In the genomic region with DNA sequence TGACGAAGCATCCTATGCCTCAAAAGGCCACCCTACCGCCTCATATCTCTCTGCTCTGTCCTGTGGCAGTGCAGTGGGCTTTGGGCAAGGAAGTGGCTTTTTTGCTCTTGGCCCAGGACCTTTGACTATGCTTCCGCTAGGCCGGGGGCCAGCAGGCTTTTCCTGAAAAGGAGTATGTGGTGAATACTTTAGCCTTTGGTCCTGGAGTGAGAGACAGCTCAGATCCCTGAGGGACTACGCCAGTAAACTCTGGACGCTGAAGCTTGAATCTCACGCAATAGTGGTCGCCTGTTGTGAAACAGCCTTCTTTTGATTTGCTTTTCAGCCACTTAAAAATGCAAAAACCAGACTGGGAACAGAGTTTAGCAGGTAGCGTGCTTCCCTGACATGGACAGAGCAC, we compare ENCODE assay signal across 8 mouse cellular contexts. TPM values are rescaled to one million over a fixed set of nuclear protein-coding genes. Genes with fewer than 3 reads are reported as not detected.
DNase-seq lines count a peak whose midpoint lies in the region; ATAC-seq and TF ChIP-seq lines count a peak whose summit lies in the region.

No protein-coding gene starts in this region.

- 61% methylated on average over 9 of the region's 9 CpGs for WGBS in embryonic facial prominence, embryonic 14.5 days
- WGBS in liver, postnatal 0 days (ENCODE audit: insufficient replicate concordance): 35% methylated on average over 9 of the region's 9 CpGs

- H3K4me3 ChIP-seq in ES-Bruce4 (ENCODE audit: low read depth, low read length): 0 out of 2 replicates have a peak overlapping the region, but pooled peaks have one; percentile 4
- H3K4me3 ChIP-seq in embryonic facial prominence, embryonic 14.5 days (ENCODE audit: low read depth, low read length): no peak overlapping the region
- H3K4me3 ChIP-seq in liver, postnatal 0 days (ENCODE audit: low read depth, low read length): no peak overlapping the region

- H3K9me3 ChIP-seq in ES-Bruce4 (replicated peaks; ENCODE audit: control insufficient read depth, insufficient read depth, low read length, poor library complexity, severe bottlenecking): no peaks in the 10 kb centered on the region
- H3K9me3 ChIP-seq in embryonic facial prominence, embryonic 14.5 days (ENCODE audit: control insufficient read depth, low read length): no peaks in the 10 kb centered on the region
- H3K9me3 ChIP-seq in liver, postnatal 0 days (ENCODE audit: low read length): no peaks in the 10 kb centered on the region

- peak overlapping the region; percentile 48 for H3K9ac ChIP-seq in ES-Bruce4 (ENCODE audit: low read depth, poor library complexity, severe bottlenecking)
- peak overlapping the region; percentile 27; the same call in 1 of the 2 replicates for H3K9ac ChIP-seq in embryonic facial prominence, embryonic 14.5 days (ENCODE audit: low read depth, low read length)
- no peak overlapping the region for H3K9ac ChIP-seq in liver, postnatal 0 days (replicated peaks)

- no peak for DNase-seq in embryonic facial prominence, embryonic 14.5 days (ENCODE audit: low spot score)
- peak; percentile 70 to 76 for DNase-seq in heart, postnatal 36 days
- DNase-seq in liver, postnatal 0 days: no peak
- DNase-seq in left cerebral cortex, adult 9 months (ENCODE audit: low spot score in 2 of 2): no peak
- DNase-seq in right cerebral cortex, postnatal 4 days: no peak
- DNase-seq in B cell, adult 2 months: no peak
- DNase-seq in spleen, postnatal 4 days (ENCODE audit: low spot score in 2 of 2): no peak

- TF ChIP-seq POLR2A in ES-Bruce4 (IDR thresholded peaks at IDR 0.05; ENCODE audit: insufficient read depth, low read length): no peak

- H3K4me1 ChIP-seq in ES-Bruce4 (ENCODE audit: control insufficient read depth, insufficient read depth, low read length): peaks cover 25% of the 10 kb centered on the region
- peaks cover 76% of the 10 kb centered on the region for H3K4me1 ChIP-seq in embryonic facial prominence, embryonic 14.5 days (ENCODE audit: control insufficient read depth, insufficient read depth, low read length)
- H3K4me1 ChIP-seq in liver, postnatal 0 days (ENCODE audit: insufficient read depth): peaks cover 20% of the 10 kb centered on the region

- peak overlapping the region; percentile 87 for H3K27ac ChIP-seq in ES-Bruce4 (ENCODE audit: insufficient read depth, low read length)
- peak overlapping the region; percentile 72 for H3K27ac ChIP-seq in embryonic facial prominence, embryonic 14.5 days (replicated peaks; ENCODE audit: low read depth, low read length)
- H3K27ac ChIP-seq in liver, postnatal 0 days (ENCODE audit: low read depth): peak overlapping the region; percentile 44; the same call in 1 of the 2 replicates

- no peak for TF ChIP-seq CTCF in ES-Bruce4 (IDR thresholded peaks at IDR 0.05; ENCODE audit: low read depth, low read length)
- no peak for TF ChIP-seq CTCF in liver, postnatal 0 days (IDR thresholded peaks at IDR 0.05; ENCODE audit: low read depth)

- TF ChIP-seq EP300 in ES-Bruce4 (IDR thresholded peaks at IDR 0.05; ENCODE audit: insufficient read depth, low read depth, low read length): no peak
- TF ChIP-seq EP300 in liver, postnatal 0 days (IDR thresholded peaks at IDR 0.05; ENCODE audit: low read depth): no peak

- H3K27me3 ChIP-seq in ES-Bruce4 (ENCODE audit: control insufficient read depth, insufficient read depth, low read length, poor library complexity, severe bottlenecking): no peaks in the 10 kb centered on the region
- H3K27me3 ChIP-seq in embryonic facial prominence, embryonic 14.5 days (replicated peaks; ENCODE audit: control insufficient read depth, insufficient read depth, low read length): peaks cover 12% of the 10 kb centered on the region; the same call in 1 of the 2 replicates
- H3K27me3 ChIP-seq in liver, postnatal 0 days (ENCODE audit: insufficient read depth, low read length): peaks cover 15% of the 10 kb centered on the region

- no peak for ATAC-seq in embryonic facial prominence, embryonic 14.5 days (ENCODE audit: low read depth)
- ATAC-seq in liver, postnatal 0 days: no peak

- H3K36me3 ChIP-seq in ES-Bruce4 (ENCODE audit: control insufficient read depth, insufficient read depth, low read length, poor library complexity, severe bottlenecking): no peaks in the 10 kb centered on the region
- no peaks in the 10 kb centered on the region for H3K36me3 ChIP-seq in embryonic facial prominence, embryonic 14.5 days (ENCODE audit: control insufficient read depth, insufficient read depth, low read length)
- no peaks in the 10 kb centered on the region for H3K36me3 ChIP-seq in liver, postnatal 0 days (replicated peaks; ENCODE audit: insufficient read depth, low read length)

- no peak overlapping the region for H3K4me2 ChIP-seq in embryonic facial prominence, embryonic 14.5 days (ENCODE audit: low read depth, low read length)
- 0 out of 2 replicates have a peak overlapping the region, but pooled peaks have one; percentile 9 for H3K4me2 ChIP-seq in liver, postnatal 0 days (ENCODE audit: low read depth, low read length)

- intact Hi-C loops in heart, postnatal 36 days (cut with DNase I): loop anchor here (1.0 kb wide), 1 partner anchor 28 kb away; no protein-coding TSS in a partner anchor

RNA-seq across cellular contexts. Expression of a gene that starts 34.2 kb away (rescaled TPM):
- polyA plus RNA-seq in ES-Bruce4 (2011; ENCODE audit: insufficient read depth, insufficient read length, low read depth, missing spikeins): 53.8 and 61.5 TPM in 2 replicates
- 6.8 and 8.3 TPM in 2 replicates for polyA plus RNA-seq in embryonic facial prominence, embryonic 14.5 days (2014; fragmentation: Nextera tagmentation; extraction: Ambion mirVana)
- 1 to 10 TPM; 3.4 to 3.8 TPM for total RNA-seq in heart, postnatal 36 days (2021)
- polyA plus RNA-seq in liver, postnatal 0 days (2015; fragmentation: Nextera tagmentation; extraction: Ambion mirVana): 3.5 and 5.8 TPM in 2 replicates

RNA-seq across cellular contexts. Expression of a gene that starts 50.5 kb away (rescaled TPM):
- polyA plus RNA-seq in ES-Bruce4 (2011; ENCODE audit: insufficient read depth, insufficient read length, low read depth, missing spikeins): 31.5 and 35.5 TPM in 2 replicates
- 31.0 and 34.7 TPM in 2 replicates for polyA plus RNA-seq in embryonic facial prominence, embryonic 14.5 days (2014; fragmentation: Nextera tagmentation; extraction: Ambion mirVana)
- total RNA-seq in heart, postnatal 36 days (2021): 10 to 100 TPM; 17.8 to 20.0 TPM
- 9.1 and 10.1 TPM in 2 replicates for polyA plus RNA-seq in liver, postnatal 0 days (2015; fragmentation: Nextera tagmentation; extraction: Ambion mirVana)

Comparison
In these comparisons a context has a peak if more than half of its experiments do, and no peak if none do; other contexts are left out.
1. DNase-seq: peak in heart, postnatal 36 days (2 of 2); none in embryonic facial prominence, embryonic 14.5 days (single experiment), liver, postnatal 0 days (single experiment), left cerebral cortex, adult 9 months (0 of 2), right cerebral cortex, postnatal 4 days (single experiment), B cell, adult 2 months (0 of 2) and spleen, postnatal 4 days (0 of 2).
2. Peak in every context shown above with its lines, with median percentiles within 50 percentile points of each other: H3K27ac ChIP-seq.